8 mouse cellular contexts compared by ENCODE assay signal in genomic region chr2:28467860-28468485, GRCm38 (mm10). TPM values are rescaled to one million over a fixed set of nuclear protein-coding genes. Genes with fewer than 3 reads are reported as not detected.
DNase-seq lines count a peak whose midpoint lies in the region; ATAC-seq and TF ChIP-seq lines count a peak whose summit lies in the region.

TSS of gene Mrps2 (plus strand) at chr2:28468066.

- H3K9ac ChIP-seq in ES-Bruce4 (ENCODE audit: low read depth, poor library complexity, severe bottlenecking), result peak within 1 kb of the TSS; percentile 91
- peak within 1 kb of the TSS; percentile 98 for H3K9ac ChIP-seq in forebrain, embryonic 15.5 days (replicated peaks)

- no peaks in the 10 kb centered on the region for H3K9me3 ChIP-seq in ES-Bruce4 (replicated peaks; ENCODE audit: control insufficient read depth, insufficient read depth, low read length, poor library complexity, severe bottlenecking)
- 0 out of 2 replicates have a peak, but pooled peaks cover 2% of the 10 kb centered on the region for H3K9me3 ChIP-seq in forebrain, embryonic 15.5 days

- peak; percentile 81 for DNase-seq in cerebellum, adult 11 months
- peak; percentile 54 for DNase-seq in heart, postnatal 25 days (ENCODE audit: low spot score)
- DNase-seq in layer of hippocampus, adult 18-20 months (ENCODE audit: low spot score in 2 of 2), result peak; percentile 78 to 84
- peak; percentile 77 for DNase-seq in lung, adult 2 months
- peak; percentile 63 to 66 for DNase-seq in thymus, adult 18-20 months

- ATAC-seq in forebrain, embryonic 15.5 days (replicated peaks), result peak; percentile 93
- peak; percentile 63 for ATAC-seq in neutrophil, adult 5-6 weeks (ENCODE audit: extremely low read depth, insufficient number of reproducible peaks, low FRiP score, poor library complexity, severe bottlenecking)

- H3K4me2 ChIP-seq in forebrain, embryonic 15.5 days (replicated peaks), result peak within 1 kb of the TSS; percentile 65

- H3K4me1 ChIP-seq in ES-Bruce4 (ENCODE audit: control insufficient read depth, insufficient read depth, low read length), result no peaks in the 10 kb centered on the region
- peaks cover 18% of the 10 kb centered on the region for H3K4me1 ChIP-seq in forebrain, embryonic 15.5 days
- peaks cover 2% of the 10 kb centered on the region; the same call in 1 of the 2 replicates for H3K4me1 ChIP-seq in lung, adult 2 months (ENCODE audit: control insufficient read depth, insufficient read depth, low read length)

- H3K27me3 ChIP-seq in ES-Bruce4 (ENCODE audit: control insufficient read depth, insufficient read depth, low read length, poor library complexity, severe bottlenecking), result no peaks in the 10 kb centered on the region
- no peaks in the 10 kb centered on the region for H3K27me3 ChIP-seq in forebrain, embryonic 15.5 days

- 0 out of 2 replicates have a peak, but pooled peaks have one; percentile 30 for TF ChIP-seq EP300 in ES-Bruce4 (IDR thresholded peaks at IDR 0.05; ENCODE audit: insufficient read depth, low read depth, low read length)

- intact Hi-C loops in heart, postnatal 25 days (cut with DNase I), result no loop called here

- H3K4me3 ChIP-seq in ES-Bruce4 (ENCODE audit: low read depth, low read length), result peak within 1 kb of the TSS; percentile 87
- H3K4me3 ChIP-seq in forebrain, embryonic 15.5 days, result peak within 1 kb of the TSS; percentile 98
- peak within 1 kb of the TSS; percentile 89 for H3K4me3 ChIP-seq in lung, adult 2 months (replicated peaks; ENCODE audit: extremely low read depth, low read depth, low read length)

- H3K36me3 ChIP-seq in ES-Bruce4 (ENCODE audit: control insufficient read depth, insufficient read depth, low read length, poor library complexity, severe bottlenecking), result peaks cover 18% of the 10 kb centered on the region
- peaks cover 37% of the 10 kb centered on the region for H3K36me3 ChIP-seq in forebrain, embryonic 15.5 days

- TF ChIP-seq CTCF in ES-Bruce4 (IDR thresholded peaks at IDR 0.05; ENCODE audit: low read depth, low read length), result peak; percentile 71
- peak; percentile 60 for TF ChIP-seq CTCF in lung, adult 2 months (IDR thresholded peaks at IDR 0.05; ENCODE audit: insufficient read depth, low read length)

- under 1% methylated on average over 52 of the region's 52 CpGs for WGBS in forebrain, embryonic 15.5 days
- WGBS in lung, adult 2 months, result under 1% methylated on average over 51 of the region's 52 CpGs

- TF ChIP-seq POLR2A in ES-Bruce4 (IDR thresholded peaks at IDR 0.05; ENCODE audit: insufficient read depth, low read length), result peak; percentile 30
- peak; percentile 58; the same call in 1 of the 2 replicates for TF ChIP-seq POLR2A in lung, adult 2 months (IDR thresholded peaks at IDR 0.05; ENCODE audit: borderline replicate concordance, extremely low read depth, low read depth, low read length)

- H3K27ac ChIP-seq in ES-Bruce4 (ENCODE audit: insufficient read depth, low read length), result peak within 1 kb of the TSS; percentile 95
- H3K27ac ChIP-seq in forebrain, embryonic 15.5 days (replicated peaks), result peak within 1 kb of the TSS; percentile 23; the same call in 1 of the 2 replicates

RNA-seq across cellular contexts. Expression of gene Mrps2, which starts in this region (rescaled TPM):
- polyA plus RNA-seq in ES-Bruce4 (2011; ENCODE audit: insufficient read depth, insufficient read length, low read depth, missing spikeins), result 68.4 and 74.6 TPM in 2 replicates
- polyA plus RNA-seq in forebrain, embryonic 15.5 days (2015; fragmentation: Nextera tagmentation; extraction: Ambion mirVana), result 49.5 and 49.6 TPM in 2 replicates
- total RNA-seq in heart, postnatal 25 days (2021), result 10 to 100 TPM; 43.0 to 43.9 TPM
- 10 to 100 TPM; 36.5 to 42.1 TPM for total RNA-seq in layer of hippocampus, adult 18-20 months (2021)
- 22.2 and 25.1 TPM in 2 replicates for polyA plus RNA-seq in lung, adult 2 months (2012; rRNA removed)
- 6.8 and 10.7 TPM in 2 replicates for total RNA-seq in neutrophil, adult 5-6 weeks (2017)

Comparison
In these comparisons a context has a peak if more than half of its experiments do, and no peak if none do; other contexts are left out.
1. Peak in every context shown above with its lines: DNase-seq, ATAC-seq, H3K4me3 ChIP-seq and H3K27ac ChIP-seq.